Mouse (Mus musculus) frontal cortex, postnatal 10 days (tissue): ENCODE measurements around the gene Krtap10-10.

Source experiments
- DNase-seq, 2 experiments: peaks; one replicate each; pipeline ENCODE4 v3.0.0; 2022; ENCODE audit warnings: low spot score in 2 of 2, mixed read lengths in 1 of 2

Krtap10-10 gene

GRCm38 (mm10) chr10:77867546-77867945, 31.8 kb downstream of the Krtap10-10 start:
- no peak for DNase-seq

GRCm38 (mm10) chr10:77869651-77870050, 33.9 kb downstream of the Krtap10-10 start:
- no peak for DNase-seq

GRCm38 (mm10) chr10:77878985-77879384, 43.2 kb downstream of the Krtap10-10 start:
- DNase-seq = no peak

- no peak for DNase-seq
These were observed 44.6 kb downstream of the Krtap10-10 start for GRCm38 (mm10) chr10:77880305-77880704.

- DNase-seq = no peak
These were observed 46.8 kb downstream of the Krtap10-10 start for GRCm38 (mm10) chr10:77882553-77882952.

- no peak for DNase-seq
These were observed 50.4 kb downstream of the Krtap10-10 start for GRCm38 (mm10) chr10:77886007-77886747.
